Mouse (Mus musculus): ENCODE data around the gene Apba2.

GRCm38 (mm10) chr7:64631781-64632351, 130.4 kb downstream of the Apba2 start:
- TF ChIP-seq CTCF (IDR thresholded peaks at IDR 0.05; ENCODE audit: borderline replicate concordance, insufficient read depth, low read length) (no peak), POLR2A (IDR thresholded peaks at IDR 0.05; ENCODE audit: low read depth, low read length) (no peak)

Measured in embryonic fibroblast, embryonic 13.5 days (primary cell).